Mouse (Mus musculus): ENCODE data around the gene Polr3e. TPM values are rescaled to one million over a fixed set of nuclear protein-coding genes. Genes with fewer than 3 reads are reported as not detected.
A peak's percentile ranks its signal among the peaks of the same experiment; 100 is the strongest.

Polr3e gene
- polyA plus RNA-seq (2014; fragmentation: Nextera tagmentation; extraction: Ambion mirVana) = 8.2 and 13.4 TPM in 2 replicates

DNA sequence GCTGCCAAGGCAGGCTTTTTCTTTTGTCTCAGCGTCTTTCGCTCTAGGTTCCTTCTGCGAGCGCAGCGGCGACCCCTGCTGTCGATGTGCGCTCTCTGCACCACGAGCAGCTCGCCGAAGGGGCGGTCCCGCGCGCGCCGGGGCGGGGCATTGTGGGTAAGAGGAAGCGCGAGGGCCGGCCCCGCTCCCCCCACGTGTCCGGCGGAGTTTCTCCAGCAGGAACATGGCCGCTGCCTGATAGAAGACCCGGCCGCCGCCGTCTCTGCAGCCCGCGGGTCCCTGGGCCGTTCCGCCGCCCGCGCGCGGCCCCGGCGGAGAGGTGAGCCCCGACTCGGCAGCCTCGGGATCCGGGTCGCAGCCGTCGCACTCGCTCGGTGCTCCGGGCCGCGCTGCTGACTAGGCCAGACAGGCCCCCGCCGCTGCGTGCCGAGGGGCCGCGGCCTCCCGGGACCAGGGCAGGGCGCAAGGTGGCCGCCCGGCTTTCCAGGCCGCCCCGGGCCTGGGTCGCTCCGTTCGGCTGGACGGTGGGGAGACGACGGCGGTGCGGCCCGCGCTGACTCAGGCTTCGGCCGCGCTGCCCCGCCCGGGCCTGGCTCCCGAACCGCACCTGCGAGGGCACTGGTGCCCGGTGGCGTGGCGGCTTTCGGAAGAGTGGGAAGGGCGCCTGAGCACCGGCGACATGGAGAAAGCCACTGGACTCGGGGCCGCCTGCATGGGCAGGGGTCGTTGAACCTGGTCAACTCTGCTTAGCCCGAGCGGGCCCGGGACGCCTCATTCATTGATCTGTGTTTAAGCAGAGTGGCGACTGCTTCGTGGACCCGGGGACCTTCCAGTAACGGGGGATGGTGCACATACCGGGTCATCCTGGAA is at the start of gene Polr3e:
TSS of gene Polr3e (plus strand) at position 153 of the 870 bp plus-strand sequence.
- peak; percentile 92 for ATAC-seq (ENCODE audit: insufficient number of reproducible peaks, insufficient read depth, low FRiP score, low read depth)
- under 1% methylated on average over 95 of the region's 102 CpGs for WGBS
- no peaks in the 10 kb centered on the region for H3K9me3 ChIP-seq (ENCODE audit: control insufficient read depth, low read length)
- H3K4me1 ChIP-seq (ENCODE audit: control insufficient read depth in 2 of 2, insufficient read depth in 2 of 2, low read length in 2 of 2) = peaks cover 0 to 11% of the 10 kb centered on the region in 2 experiments; a peak in 1 of 4 replicates
- peak within 1 kb of the TSS; percentile 94 for H3K9ac ChIP-seq (ENCODE audit: low read length)
- H3K4me3 ChIP-seq (ENCODE audit: control insufficient read depth in 1 of 2, insufficient read depth in 1 of 2, low read depth in 1 of 2, low read length in 2 of 2) = peak within 1 kb of the TSS; percentile 89 to 99
- H3K27me3 ChIP-seq (ENCODE audit: control insufficient read depth, insufficient read depth, low read length) = no peaks in the 10 kb centered on the region
- 0 out of 2 replicates have a peak, but pooled peaks cover under 1% of the 10 kb centered on the region for H3K36me3 ChIP-seq (ENCODE audit: control insufficient read depth, insufficient read depth, low read length)
- H3K4me2 ChIP-seq (ENCODE audit: low read length) = peak within 1 kb of the TSS; percentile 81
- H3K27ac ChIP-seq (replicated peaks in 1 of 2; ENCODE audit: control insufficient read depth in 1 of 2, insufficient read depth in 1 of 2, low read depth in 2 of 2, low read length in 2 of 2) = peak within 1 kb of the TSS; percentile 44 to 84

GRCm38 (mm10) chr7:120869883-120870282 is 47.7 kb upstream of the Polr3e start:
- ATAC-seq (ENCODE audit: insufficient number of reproducible peaks, insufficient read depth, low FRiP score, low read depth) = no peak
- Histone ChIP-seq H3K9me3 (ENCODE audit: control insufficient read depth, low read length) (no peaks in the 10 kb centered on the region), H3K27me3 (ENCODE audit: control insufficient read depth, insufficient read depth, low read length) (no peaks in the 10 kb centered on the region), H3K4me2 (ENCODE audit: low read length) (peak overlapping the region; percentile 29; the same call in 1 of the 2 replicates), H3K9ac (ENCODE audit: low read length) (peak overlapping the region; percentile 50; the same call in 1 of the 2 replicates), H3K27ac (replicated peaks in 1 of 2; ENCODE audit: control insufficient read depth in 1 of 2, insufficient read depth in 1 of 2, low read depth in 2 of 2, low read length in 2 of 2) (peak overlapping the region; percentile 56 to 62), H3K36me3 (ENCODE audit: control insufficient read depth, insufficient read depth, low read length) (no peaks in the 10 kb centered on the region), H3K4me1 (ENCODE audit: control insufficient read depth in 2 of 2, insufficient read depth in 2 of 2, low read length in 2 of 2) (peaks cover 23 to 51% of the 10 kb centered on the region in 2 experiments), H3K4me3 (ENCODE audit: control insufficient read depth in 1 of 2, insufficient read depth in 1 of 2, low read depth in 1 of 2, low read length in 2 of 2) (no peak overlapping the region)
- WGBS = 19% methylated on average over 5 of the region's 5 CpGs

DNA sequence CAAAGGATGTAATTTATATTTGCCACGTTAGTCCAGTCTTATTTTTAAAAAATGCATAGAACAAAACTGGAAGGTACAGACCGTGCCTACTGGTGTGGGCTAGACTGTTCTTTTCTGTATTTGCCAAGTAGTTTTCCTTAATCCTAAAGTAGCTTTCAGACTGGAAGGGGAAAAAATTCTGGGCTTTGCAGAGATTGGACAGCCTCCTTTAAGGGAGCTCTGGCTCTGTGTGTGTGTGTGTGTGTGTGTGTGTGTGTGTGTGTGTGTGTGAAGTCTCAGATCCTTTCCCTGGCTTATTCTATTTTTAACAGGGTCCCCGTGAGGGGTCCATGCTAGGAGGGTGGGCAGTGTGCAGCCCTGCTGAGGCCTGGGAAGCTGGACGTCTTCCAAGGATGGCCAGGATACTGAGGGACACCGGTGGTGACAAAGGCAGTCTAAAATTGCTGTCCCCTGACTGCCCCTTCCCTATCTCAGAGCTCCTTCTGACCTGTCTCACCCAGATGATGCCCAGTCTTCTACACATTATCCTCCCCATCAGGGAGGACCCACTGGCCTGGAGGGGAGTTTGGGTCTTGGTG is 47.0 kb upstream of the Polr3e start:
- no peak overlapping the region for H3K4me3 ChIP-seq (ENCODE audit: control insufficient read depth in 1 of 2, insufficient read depth in 1 of 2, low read depth in 1 of 2, low read length in 2 of 2)
- no peaks in the 10 kb centered on the region for H3K9me3 ChIP-seq (ENCODE audit: control insufficient read depth, low read length)
- H3K4me1 ChIP-seq (ENCODE audit: control insufficient read depth in 2 of 2, insufficient read depth in 2 of 2, low read length in 2 of 2) = peaks cover 21 to 50% of the 10 kb centered on the region in 2 experiments
- no peaks in the 10 kb centered on the region for H3K27me3 ChIP-seq (ENCODE audit: control insufficient read depth, insufficient read depth, low read length)
- WGBS = 36% methylated on average over 5 of the region's 5 CpGs
- H3K9ac ChIP-seq (ENCODE audit: low read length) = peak overlapping the region; percentile 31; the same call in 1 of the 2 replicates
- no peaks in the 10 kb centered on the region for H3K36me3 ChIP-seq (ENCODE audit: control insufficient read depth, insufficient read depth, low read length)
- peak overlapping the region; percentile 29; the same call in 1 of the 2 replicates for H3K4me2 ChIP-seq (ENCODE audit: low read length)
- no peak for ATAC-seq (ENCODE audit: insufficient number of reproducible peaks, insufficient read depth, low FRiP score, low read depth)
- peak overlapping the region in 1 of 2 experiments; percentile 56; a peak in 3 of 4 replicates for H3K27ac ChIP-seq (replicated peaks in 1 of 2; ENCODE audit: control insufficient read depth in 1 of 2, insufficient read depth in 1 of 2, low read depth in 2 of 2, low read length in 2 of 2)

- H3K27ac ChIP-seq (replicated peaks in 1 of 2; ENCODE audit: control insufficient read depth in 1 of 2, insufficient read depth in 1 of 2, low read depth in 2 of 2, low read length in 2 of 2) = no peak overlapping the region
- no peak for ATAC-seq (ENCODE audit: insufficient number of reproducible peaks, insufficient read depth, low FRiP score, low read depth)
- 83% methylated on average over 12 of the region's 12 CpGs for WGBS
Measured at GRCm38 (mm10) chr7:120873083-120873482, 44.5 kb upstream of the Polr3e start.

DNA sequence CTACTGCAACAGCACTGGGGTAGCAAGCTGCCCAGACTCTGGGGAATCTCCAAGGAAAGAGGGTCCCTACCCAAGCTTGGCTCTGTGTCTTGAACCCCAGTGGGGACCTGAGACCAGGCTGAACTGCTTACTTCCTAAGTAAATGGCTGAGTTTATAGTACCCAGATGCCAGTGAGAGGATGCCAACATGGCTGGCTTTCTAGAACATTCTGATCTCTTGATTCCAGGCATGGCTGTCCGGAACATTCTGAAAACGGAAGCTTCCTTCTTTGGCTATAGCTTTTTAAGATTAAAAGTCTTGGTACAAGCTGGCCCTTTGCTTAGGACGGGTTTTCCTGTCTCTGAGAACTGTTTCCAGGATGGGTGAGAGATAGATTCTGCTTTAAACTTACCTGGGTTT is 43.5 kb upstream of the Polr3e start:
- no peak overlapping the region for H3K4me3 ChIP-seq (ENCODE audit: control insufficient read depth in 1 of 2, insufficient read depth in 1 of 2, low read depth in 1 of 2, low read length in 2 of 2)
- no peak overlapping the region for H3K27ac ChIP-seq (replicated peaks in 1 of 2; ENCODE audit: control insufficient read depth in 1 of 2, insufficient read depth in 1 of 2, low read depth in 2 of 2, low read length in 2 of 2)
- no peaks in the 10 kb centered on the region for H3K36me3 ChIP-seq (ENCODE audit: control insufficient read depth, insufficient read depth, low read length)
- 95% methylated on average over 3 of the region's 3 CpGs for WGBS
- ATAC-seq (ENCODE audit: insufficient number of reproducible peaks, insufficient read depth, low FRiP score, low read depth) = no peak
- H3K9ac ChIP-seq (ENCODE audit: low read length) = no peak overlapping the region
- H3K9me3 ChIP-seq (ENCODE audit: control insufficient read depth, low read length) = no peaks in the 10 kb centered on the region
- no peak overlapping the region for H3K4me2 ChIP-seq (ENCODE audit: low read length)
- H3K4me1 ChIP-seq (ENCODE audit: control insufficient read depth in 2 of 2, insufficient read depth in 2 of 2, low read length in 2 of 2) = peaks cover 14 to 25% of the 10 kb centered on the region in 2 experiments
- H3K27me3 ChIP-seq (ENCODE audit: control insufficient read depth, insufficient read depth, low read length) = no peaks in the 10 kb centered on the region

More at GRCm38 (mm10) chr7:120873083-120873482, 44.5 kb upstream of the Polr3e start:
- Histone ChIP-seq H3K4me3 (ENCODE audit: control insufficient read depth in 1 of 2, insufficient read depth in 1 of 2, low read depth in 1 of 2, low read length in 2 of 2) (no peak overlapping the region), H3K4me1 (ENCODE audit: control insufficient read depth in 2 of 2, insufficient read depth in 2 of 2, low read length in 2 of 2) (peaks cover 15 to 31% of the 10 kb centered on the region in 2 experiments), H3K4me2 (ENCODE audit: low read length) (no peak overlapping the region), H3K9ac (ENCODE audit: low read length) (no peak overlapping the region), H3K36me3 (ENCODE audit: control insufficient read depth, insufficient read depth, low read length) (no peaks in the 10 kb centered on the region), H3K9me3 (ENCODE audit: control insufficient read depth, low read length) (no peaks in the 10 kb centered on the region), H3K27me3 (ENCODE audit: control insufficient read depth, insufficient read depth, low read length) (no peaks in the 10 kb centered on the region)

DNA sequence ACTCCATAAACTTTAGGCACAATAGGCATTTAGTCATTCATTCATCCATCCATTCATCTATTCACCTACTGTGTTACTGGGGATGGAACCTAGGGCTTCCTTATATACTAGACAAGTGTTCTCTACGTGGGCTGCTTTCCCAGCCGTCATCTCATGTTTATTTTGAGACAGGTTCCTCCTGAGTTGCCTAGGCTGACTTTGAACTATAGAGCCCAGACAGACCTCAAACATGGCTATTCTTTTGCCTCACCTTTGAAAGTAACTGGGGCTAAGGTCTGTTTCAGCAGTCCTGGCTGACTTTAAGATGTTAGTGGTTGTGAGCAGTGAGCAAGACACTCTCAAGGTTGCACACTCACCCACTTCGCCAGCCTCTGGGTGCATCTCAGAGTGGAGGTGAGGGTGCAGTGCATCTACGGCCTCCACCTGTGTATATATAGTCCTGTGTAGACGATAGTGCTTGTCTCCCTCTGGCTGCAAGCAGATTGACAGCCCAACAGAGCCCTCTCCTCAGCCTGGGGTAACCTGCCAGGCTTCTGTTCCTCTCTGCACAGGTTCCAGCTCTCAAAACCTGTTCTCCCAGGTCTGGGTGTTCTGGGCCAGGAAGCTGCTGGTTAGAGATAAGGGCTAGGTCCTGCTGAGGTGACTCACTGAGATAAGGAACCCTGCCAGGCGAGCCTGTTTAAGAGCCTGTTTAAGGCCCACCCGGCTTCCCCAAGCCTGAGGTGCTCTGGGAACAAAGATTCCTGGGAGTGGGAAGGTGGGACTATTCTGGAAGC is 42.6 kb upstream of the Polr3e start:
- no peaks in the 10 kb centered on the region for H3K9me3 ChIP-seq (ENCODE audit: control insufficient read depth, low read length)
- no peaks in the 10 kb centered on the region for H3K27me3 ChIP-seq (ENCODE audit: control insufficient read depth, insufficient read depth, low read length)
- H3K4me2 ChIP-seq (ENCODE audit: low read length) = no peak overlapping the region
- peaks cover 10 to 16% of the 10 kb centered on the region in 2 experiments for H3K4me1 ChIP-seq (ENCODE audit: control insufficient read depth in 2 of 2, insufficient read depth in 2 of 2, low read length in 2 of 2)
- WGBS = 43% methylated on average over 7 of the region's 7 CpGs
- no peak overlapping the region for H3K9ac ChIP-seq (ENCODE audit: low read length)
- H3K4me3 ChIP-seq (ENCODE audit: control insufficient read depth in 1 of 2, insufficient read depth in 1 of 2, low read depth in 1 of 2, low read length in 2 of 2) = no peak overlapping the region
- 0 out of 2 replicates have a peak, but pooled peaks cover 2% of the 10 kb centered on the region for H3K36me3 ChIP-seq (ENCODE audit: control insufficient read depth, insufficient read depth, low read length)
- H3K27ac ChIP-seq (replicated peaks in 1 of 2; ENCODE audit: control insufficient read depth in 1 of 2, insufficient read depth in 1 of 2, low read depth in 2 of 2, low read length in 2 of 2) = no peak overlapping the region
- ATAC-seq (ENCODE audit: insufficient number of reproducible peaks, insufficient read depth, low FRiP score, low read depth) = no peak

Measured in heart, embryonic 14.5 days (tissue).